In the genomic region with DNA sequence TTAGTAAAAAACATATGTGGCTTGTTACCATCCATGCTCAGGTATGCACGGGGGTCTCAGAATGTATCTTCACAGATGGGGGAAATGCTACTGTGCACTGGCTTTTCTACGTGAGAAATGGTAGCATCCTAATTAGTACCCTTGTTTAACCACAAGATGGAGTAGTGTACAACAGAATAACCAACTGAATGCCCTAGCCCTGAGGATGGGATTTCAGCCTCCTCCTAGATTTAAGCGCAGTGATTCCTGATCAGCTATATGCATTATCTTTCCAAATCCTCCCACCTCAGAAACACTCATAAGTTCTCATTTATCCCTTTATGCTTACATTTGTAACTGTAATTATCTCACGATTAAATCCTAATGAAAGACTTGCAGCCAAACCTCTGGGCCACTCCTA, we compare ENCODE assay signal across 8 mouse cellular contexts. TPM values are rescaled to one million over a fixed set of nuclear protein-coding genes. Genes with fewer than 3 reads are reported as not detected.
DNase-seq lines count a peak whose midpoint lies in the region; ATAC-seq and TF ChIP-seq lines count a peak whose summit lies in the region.

No protein-coding gene starts in this region.

- in situ Hi-C loops in CH12.LX (cut with MboI; ENCODE audit: low pct_ligation_motif_present, low pct_unique_long_range_greater_than_20kb, low sequenced_read_pairs), result loop anchor here (10.0 to 25.0 kb wide), 2 partner anchors 150 to 347 kb away; no protein-coding TSS in a partner anchor

- no peaks in the 10 kb centered on the region; the same call in 1 of the 2 replicates for H3K4me1 ChIP-seq in kidney, embryonic 14.5 days (ENCODE audit: control insufficient read depth, insufficient read depth, low read length)
- H3K4me1 ChIP-seq in CH12.LX (ENCODE audit: control insufficient read depth in 1 of 2, insufficient read depth in 2 of 2), result no peaks in the 10 kb centered on the region

- no peak for TF ChIP-seq POLR2A in CH12.LX (IDR thresholded peaks at IDR 0.05; ENCODE audit: low read depth, low read length)

- H3K4me2 ChIP-seq in kidney, embryonic 14.5 days (replicated peaks; ENCODE audit: low read depth, low read length), result no peak overlapping the region
- H3K4me2 ChIP-seq in CH12.LX (ENCODE audit: insufficient read depth, low read depth, poor library complexity, severe bottlenecking), result no peak overlapping the region

- peak; percentile 57 to 81 for TF ChIP-seq CTCF in CH12.LX (conservative IDR thresholded peaks at IDR 0.05 in 1 of 2, IDR thresholded peaks at IDR 0.05 in 1 of 2; ENCODE audit: low read depth in 2 of 2, low read length in 2 of 2)

- 17% methylated on average over 4 of the region's 4 CpGs for WGBS in kidney, embryonic 14.5 days

- no peak for DNase-seq in kidney, adult 11 months
- peak; percentile 29 for DNase-seq in CH12.LX (ENCODE audit: extremely low read depth)
- DNase-seq in brain, embryonic 18.5 days (ENCODE audit: low read depth, low spot score), result peak; percentile 28
- DNase-seq in induced T-regulatory cell, adult 2 months (ENCODE audit: low read depth), result peak; percentile 53
- DNase-seq in retina, postnatal 7 days (ENCODE audit: low read depth, low spot score), result peak; percentile 40
- no peak for DNase-seq in T-cell, adult 2 months (ENCODE audit: low spot score)
- no peak for DNase-seq in spleen, postnatal 10 days (ENCODE audit: low spot score in 2 of 2)

- ATAC-seq in kidney, embryonic 14.5 days (ENCODE audit: low FRiP score, low TSS enrichment), result peak; percentile 59

- H3K27me3 ChIP-seq in kidney, embryonic 14.5 days (ENCODE audit: control insufficient read depth, insufficient read depth, low read length), result no peaks in the 10 kb centered on the region
- no peaks in the 10 kb centered on the region for H3K27me3 ChIP-seq in CH12.LX (replicated peaks)

- TF ChIP-seq EP300 in CH12.LX (IDR thresholded peaks at IDR 0.05; ENCODE audit: low read length), result no peak

- no peaks in the 10 kb centered on the region for H3K79me2 ChIP-seq in CH12.LX (replicated peaks; ENCODE audit: control insufficient read depth, extremely low read depth, insufficient read depth, poor library complexity, severe bottlenecking)

- no peak overlapping the region for H3K4me3 ChIP-seq in kidney, embryonic 14.5 days (ENCODE audit: low read length)
- H3K4me3 ChIP-seq in CH12.LX (replicated peaks in 1 of 3; ENCODE audit: low read depth in 2 of 3, low read length in 2 of 3, poor library complexity in 1 of 3), result no peak overlapping the region

- H3K36me3 ChIP-seq in kidney, embryonic 14.5 days (ENCODE audit: control insufficient read depth, insufficient read depth, low read length), result no peaks in the 10 kb centered on the region
- H3K36me3 ChIP-seq in CH12.LX (replicated peaks in 1 of 2; ENCODE audit: control insufficient read depth in 1 of 2, insufficient read depth in 1 of 2, low read length in 1 of 2), result no peaks in the 10 kb centered on the region

- H3K27ac ChIP-seq in kidney, embryonic 14.5 days (ENCODE audit: low read depth, low read length), result no peak overlapping the region
- H3K27ac ChIP-seq in CH12.LX (ENCODE audit: insufficient read depth, low read depth), result no peak overlapping the region

- no peaks in the 10 kb centered on the region for H3K9me3 ChIP-seq in kidney, embryonic 14.5 days (ENCODE audit: control insufficient read depth, low read length)
- no peaks in the 10 kb centered on the region for H3K9me3 ChIP-seq in CH12.LX (replicated peaks; ENCODE audit: low read length)

- peak; percentile 87 for TF ChIP-seq RAD21 in CH12.LX (IDR thresholded peaks at IDR 0.05; ENCODE audit: low read depth, low read length)

- dilution Hi-C loops in CH12.LX (cut with MboI; ENCODE audit: extremely low pct_ligation_motif_present, extremely low pct_unique_long_range_greater_than_20kb, low sequenced_read_pairs), result no loop called here

- no peak overlapping the region for H3K9ac ChIP-seq in kidney, embryonic 14.5 days (ENCODE audit: low read depth, low read length)
- H3K9ac ChIP-seq in CH12.LX (ENCODE audit: insufficient read depth, low read depth), result no peak overlapping the region

TF ChIP-seq in CH12.LX, 34 proteins besides CTCF, POLR2A, EP300 and RAD21:
- no peak for TF ChIP-seq GABPA (IDR thresholded peaks at IDR 0.05; ENCODE audit: insufficient replicate concordance, low read depth, low read length)
- TF ChIP-seq SMC3 (IDR thresholded peaks at IDR 0.05; ENCODE audit: low read depth, low read length), result peak; percentile 79

RNA-seq across cellular contexts. Expression of a gene that starts 37.6 kb away (rescaled TPM):
- 18.3 and 20.0 TPM in 2 replicates for polyA plus RNA-seq in kidney, embryonic 14.5 days (2014; fragmentation: Nextera tagmentation; extraction: Ambion mirVana)
- total RNA-seq in CH12.LX (2012; rRNA removed) (not detected in 2 replicates), CH12.LX (2014; rRNA removed) (not detected in 2 replicates)
- polyA plus RNA-seq in CH12.LX (2012; ENCODE audit: insufficient read length, low read depth), result not detected in 2 replicates

Comparison
In these comparisons a context has a peak if more than half of its experiments do, and no peak if none do; other contexts are left out.
1. DNase-seq: peak in CH12.LX (single experiment), brain, embryonic 18.5 days (single experiment), induced T-regulatory cell, adult 2 months (single experiment) and retina, postnatal 7 days (single experiment); none in kidney, adult 11 months (single experiment), T-cell, adult 2 months (single experiment) and spleen, postnatal 10 days (0 of 2).
2. RNA of a gene that starts 37.6 kb away (polyA plus RNA-seq): 18.3 to 20.0 TPM in kidney, embryonic 14.5 days; not detected in CH12.LX; every median in the first group is over 10 times any median in the second.